Mouse (Mus musculus): Measurements from ENCODE around the gene Mroh9.

Mroh9 gene

DNA sequence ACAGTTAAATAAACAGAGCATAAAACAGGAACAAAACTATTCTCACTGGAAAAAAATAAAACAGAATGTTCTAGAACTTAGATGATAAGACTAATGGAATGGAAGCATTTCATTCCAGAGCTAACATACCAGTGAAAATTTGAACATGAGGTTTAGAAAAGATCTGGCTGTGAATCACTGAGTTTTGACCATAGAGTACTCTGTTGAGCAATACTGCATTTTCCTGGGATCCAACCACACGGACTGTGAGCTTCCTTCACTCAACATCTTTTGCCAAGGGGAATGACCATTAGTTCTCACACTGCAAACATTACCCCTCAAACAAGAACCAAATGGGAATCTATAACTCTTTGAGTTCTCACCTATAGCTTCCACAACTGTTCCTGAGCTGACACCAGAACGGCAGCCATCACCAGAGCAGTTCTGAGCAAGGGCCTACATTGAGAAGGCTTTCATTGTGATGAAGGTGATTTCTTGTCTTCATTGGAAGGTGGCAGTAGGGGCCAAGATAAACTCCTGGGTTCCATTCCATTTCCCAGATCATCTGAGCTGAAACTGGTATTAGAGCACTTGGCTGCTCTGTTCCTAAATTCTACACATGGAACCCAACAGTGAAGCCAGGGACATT, 99.2 kb downstream of the Mroh9 start:
- ChIA-PET POLR2A (no interaction called here), CTCF (no interaction called here)

DNA sequence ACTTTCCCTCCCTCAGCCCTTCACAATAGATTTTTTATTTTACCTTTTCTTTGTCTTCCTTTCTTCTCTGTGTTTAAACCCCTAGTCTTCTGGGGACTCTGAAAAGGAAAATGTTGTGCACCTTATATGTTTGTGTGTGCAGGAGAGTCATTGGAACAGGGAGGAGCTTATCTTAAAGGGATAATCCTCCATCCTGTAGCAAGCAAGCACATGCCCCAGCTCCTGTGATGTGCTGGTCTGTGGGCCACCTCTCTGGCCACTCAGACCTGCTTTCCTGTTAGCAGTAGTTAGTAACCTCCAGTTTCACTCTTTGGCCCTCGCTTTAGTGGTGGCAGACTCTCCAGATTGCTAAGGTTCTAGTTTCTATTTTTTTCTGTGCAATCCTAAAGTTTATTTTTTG, 101.0 kb downstream of the Mroh9 start, which contains the start of gene Fmo3:
TSS of gene Fmo3 (minus strand) at position 101 of the 400 bp plus-strand sequence.
- ChIA-PET POLR2A (interaction anchor here in 1 of 4 experiments (1.1 kb wide), 1 partner anchor 17 kb away, joined by 3 read pairs; no protein-coding TSS in a partner anchor), CTCF (no interaction called here)
